Mouse (Mus musculus) embryonic facial prominence, embryonic 13.5 days (tissue): ENCODE measurements around the gene Zbtb16. TPM values are rescaled to one million over a fixed set of nuclear protein-coding genes. Genes with fewer than 3 reads are reported as not detected.

Source experiments
- ATAC-seq: fragments of 200-750 bp; cut with Nextera tagmentation; 2 replicates; pipeline ENCODE4 v1.8.0; 2017; ENCODE audit warnings: low read depth; ENCODE audit not compliant: insufficient number of reproducible peaks, insufficient read depth, low FRiP score, low TSS enrichment
- H3K27ac ChIP-seq: fragments of 300-500 bp; sonication (generic); 2 replicates; pipeline ENCODE4 v1.5.1; 2015; ENCODE audit warnings: moderate library complexity, mild to moderate bottlenecking, inconsistent platforms
- H3K27me3 ChIP-seq: fragments of 300-500 bp; sonication (generic); 2 replicates; pipeline ENCODE4 v1.6.1; 2015; ENCODE audit warnings: mild to moderate bottlenecking, inconsistent platforms
- H3K36me3 ChIP-seq: fragments of 300-500 bp; sonication (generic); 2 replicates; pipeline ENCODE4 v1.6.1; 2015; ENCODE audit warnings: mild to moderate bottlenecking, inconsistent platforms
- H3K4me1 ChIP-seq: fragments of 300-500 bp; sonication (generic); 2 replicates; pipeline ENCODE4 v1.6.1; 2015; ENCODE audit warnings: inconsistent platforms
- H3K4me2 ChIP-seq: fragments of 300-500 bp; sonication (generic); 2 replicates; pipeline ENCODE4 v1.6.1; 2015; ENCODE audit warnings: moderate library complexity, mild to moderate bottlenecking, inconsistent platforms
- H3K4me3 ChIP-seq: fragments of 300-500 bp; sonication (generic); 2 replicates; pipeline ENCODE4 v1.5.1; 2015; ENCODE audit warnings: mild to moderate bottlenecking, inconsistent platforms
- H3K9ac ChIP-seq: fragments of 300-500 bp; sonication (generic); 2 replicates; pipeline ENCODE4 v1.6.1; 2015; ENCODE audit warnings: mild to moderate bottlenecking, inconsistent platforms
- H3K9me3 ChIP-seq: fragments of 300-500 bp; sonication (generic); 2 replicates; pipeline ENCODE4 v1.6.1; 2016; ENCODE audit warnings: inconsistent platforms
- WGBS: fragments of 180-500 bp; shearing (Covaris S2); methylation state at CpG from one replicate; pipeline ENCODE4 v1.1.7; 2015; ENCODE audit warnings: mixed read lengths; 5-methylcytosine and 5-hydroxymethylcytosine counted together
- polyA plus RNA-seq: library from polyadenylated mRNA; unstranded; fragments of >200 nt; fragmentation: Nextera tagmentation; extraction: Ambion mirVana; gene quantifications from 2 replicates; pipeline ENCODE4 v1.2.1, GENCODE M21; 2015

Zbtb16 gene
- polyA plus RNA-seq, 1 experiment from 2014 or later = 2.2 TPM

DNA sequence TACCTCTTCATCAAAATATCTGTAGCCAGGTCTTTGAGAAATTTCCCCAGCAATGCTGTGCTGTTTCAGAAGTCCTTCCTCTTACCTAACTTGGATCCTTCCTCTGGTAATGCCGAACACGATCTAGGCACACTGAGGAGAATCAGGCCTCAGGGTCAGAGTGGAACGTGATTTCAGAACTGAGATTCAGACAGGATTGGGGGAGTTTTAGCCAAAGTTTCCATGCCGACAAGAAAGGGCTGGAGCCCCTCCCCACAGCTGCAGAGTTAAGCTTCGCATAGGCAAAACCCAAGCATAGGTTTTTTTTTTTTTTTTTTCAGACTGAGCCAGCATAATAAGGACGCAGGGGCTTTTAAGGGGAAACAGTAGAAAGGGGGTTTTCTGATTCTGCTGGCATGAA lies 12.2 kb downstream of the Zbtb16 start:
- Histone ChIP-seq H3K9me3 (no peaks in the 10 kb centered on the region), H3K4me2 (peak overlapping the region; percentile 44), H3K27ac (no peak overlapping the region), H3K36me3 (no peaks in the 10 kb centered on the region), H3K27me3 (peaks cover 45% of the 10 kb centered on the region), H3K9ac (no peak overlapping the region), H3K4me3 (no peak overlapping the region), H3K4me1 (peaks cover 49% of the 10 kb centered on the region)
- no peak for ATAC-seq
- WGBS = 10% methylated on average over 6 of the region's 6 CpGs

DNA sequence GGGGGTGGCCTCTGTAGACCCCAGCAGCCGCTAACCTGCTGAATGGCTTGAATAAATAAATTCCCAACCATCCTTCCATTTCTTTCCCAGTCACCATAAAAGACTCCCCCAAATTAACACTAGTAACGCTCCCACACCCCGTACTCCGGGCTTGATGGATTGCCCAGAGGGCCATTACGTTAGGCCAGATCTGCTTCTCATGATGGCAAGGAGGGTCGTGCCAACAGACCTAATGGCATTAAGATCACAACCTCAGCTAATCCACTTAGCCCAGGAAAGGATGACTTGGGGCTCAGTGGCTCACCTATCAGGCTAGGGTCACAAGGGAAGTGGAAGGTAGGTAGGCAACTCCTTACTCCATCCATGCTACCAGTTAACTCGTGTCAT lies 12.7 kb downstream of the Zbtb16 start:
- no peaks in the 10 kb centered on the region for H3K36me3 ChIP-seq
- no peak for ATAC-seq
- no peaks in the 10 kb centered on the region for H3K9me3 ChIP-seq
- no peak overlapping the region for H3K9ac ChIP-seq
- H3K4me2 ChIP-seq = peak overlapping the region; percentile 44
- peaks cover 43% of the 10 kb centered on the region for H3K27me3 ChIP-seq
- WGBS = 11% methylated on average over 7 of the region's 7 CpGs
- no peak overlapping the region for H3K27ac ChIP-seq
- peaks cover 46% of the 10 kb centered on the region for H3K4me1 ChIP-seq
- no peak overlapping the region for H3K4me3 ChIP-seq

DNA sequence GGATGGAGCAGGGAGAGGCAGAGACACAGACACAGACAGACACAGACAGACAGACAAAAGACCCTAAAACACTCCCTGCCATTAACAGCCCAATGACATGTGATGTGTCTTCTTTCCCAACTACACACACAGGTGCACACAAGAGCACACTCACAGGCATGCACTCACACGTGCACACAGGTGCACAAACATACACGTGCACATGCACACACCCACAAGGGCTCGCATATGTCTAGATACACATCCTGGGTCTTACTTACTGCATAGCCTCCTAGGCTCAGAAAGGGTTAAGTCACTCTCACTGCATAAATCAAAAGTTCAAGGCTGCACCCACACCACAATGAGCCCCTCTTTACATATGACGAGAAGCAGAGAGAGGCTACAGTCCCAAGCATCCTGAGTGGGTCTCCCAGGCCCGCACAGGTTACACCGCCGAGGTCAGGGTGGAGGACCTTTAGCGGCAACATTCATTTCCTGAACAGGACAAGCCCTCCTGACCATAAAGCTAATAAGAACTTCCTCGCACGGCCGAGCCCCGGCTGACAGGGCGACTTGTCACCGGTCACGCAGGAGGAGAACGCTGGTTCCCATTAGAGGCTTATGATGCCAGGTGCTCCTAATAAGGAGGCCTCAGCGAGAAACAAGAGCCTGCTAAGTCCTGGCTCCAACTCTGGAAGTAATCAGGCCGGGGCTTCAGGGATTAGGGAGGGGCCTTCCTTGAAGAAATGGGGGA lies 13.3 kb downstream of the Zbtb16 start:
- Histone ChIP-seq H3K9me3 (no peaks in the 10 kb centered on the region), H3K36me3 (no peaks in the 10 kb centered on the region), H3K4me1 (peaks cover 44% of the 10 kb centered on the region), H3K9ac (0 out of 2 replicates have a peak overlapping the region, but pooled peaks have one; percentile 2), H3K27me3 (peaks cover 43% of the 10 kb centered on the region), H3K4me2 (peak overlapping the region; percentile 44), H3K4me3 (0 out of 2 replicates have a peak overlapping the region, but pooled peaks have one; percentile 3), H3K27ac (no peak overlapping the region)
- no peak for ATAC-seq
- WGBS = 14% methylated on average over 18 of the region's 18 CpGs

DNA sequence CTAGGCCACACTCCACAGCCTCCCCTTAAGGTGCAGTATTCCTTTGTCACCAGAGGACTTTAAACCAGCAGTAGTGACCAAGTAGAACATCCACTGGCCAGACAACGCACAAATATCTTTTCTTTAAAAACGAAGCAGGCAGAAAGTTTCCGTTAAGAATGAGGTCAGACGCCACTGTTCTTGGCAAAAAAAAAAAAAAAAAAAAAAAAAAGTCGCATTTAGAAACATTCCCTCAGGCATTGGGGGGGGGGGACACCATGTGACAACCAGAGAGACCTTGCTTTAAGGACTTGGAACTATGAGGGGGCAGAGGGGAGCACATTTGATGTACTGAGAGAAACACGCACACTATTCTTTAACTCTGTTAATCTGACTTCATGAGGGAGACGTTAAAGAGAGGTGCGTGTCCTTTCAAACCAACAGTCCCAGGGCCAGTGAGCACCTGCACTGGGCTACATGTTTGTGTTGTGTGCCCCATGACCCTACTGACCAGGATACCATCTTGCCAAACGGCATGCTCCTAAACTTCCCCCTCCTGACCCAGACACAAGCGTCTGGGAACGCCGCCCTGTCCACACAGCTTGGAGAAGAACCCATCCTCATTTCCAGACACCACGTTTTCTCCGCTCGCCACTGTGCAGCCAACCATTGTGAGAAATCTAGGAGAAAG lies 14.0 kb downstream of the Zbtb16 start:
- Histone ChIP-seq H3K4me3 (no peak overlapping the region), H3K9ac (no peak overlapping the region), H3K4me2 (no peak overlapping the region), H3K36me3 (no peaks in the 10 kb centered on the region), H3K9me3 (no peaks in the 10 kb centered on the region), H3K4me1 (peaks cover 48% of the 10 kb centered on the region), H3K27ac (no peak overlapping the region), H3K27me3 (peaks cover 47% of the 10 kb centered on the region)
- 32% methylated on average over 15 of the region's 15 CpGs for WGBS
- no peak for ATAC-seq

- H3K27me3 ChIP-seq = peaks cover 46% of the 10 kb centered on the region
Observed at GRCm38 (mm10) chr9:48821431-48821830, 14.6 kb downstream of the Zbtb16 start.

DNA sequence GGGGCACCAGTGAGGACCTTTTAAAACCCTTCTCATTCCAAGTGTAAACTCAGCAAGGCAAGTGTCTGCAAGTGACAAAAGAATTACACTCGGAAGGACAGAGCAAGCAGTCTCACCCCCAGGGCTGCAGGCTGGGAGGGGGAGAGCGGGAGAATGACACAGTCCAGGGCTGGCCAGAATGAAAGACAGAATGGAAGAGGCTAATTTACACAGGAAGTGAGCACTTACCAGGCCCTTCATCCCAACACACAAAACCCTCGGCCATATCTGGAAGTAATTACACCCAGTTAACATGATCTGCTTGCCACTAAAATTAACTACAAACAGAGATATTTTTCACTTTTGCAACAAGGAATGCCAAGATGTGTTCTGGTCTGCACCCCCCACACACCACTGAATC lies 15.2 kb downstream of the Zbtb16 start:
- Histone ChIP-seq H3K9ac (no peak overlapping the region), H3K27ac (no peak overlapping the region), H3K9me3 (no peaks in the 10 kb centered on the region), H3K4me3 (no peak overlapping the region), H3K4me2 (peak overlapping the region; percentile 11; the same call in 1 of the 2 replicates), H3K36me3 (no peaks in the 10 kb centered on the region), H3K27me3 (peaks cover 44% of the 10 kb centered on the region), H3K4me1 (peaks cover 48% of the 10 kb centered on the region)
- WGBS = 15% methylated on average over 3 of the region's 3 CpGs
- ATAC-seq = no peak

More at GRCm38 (mm10) chr9:48821431-48821830, 14.6 kb downstream of the Zbtb16 start:
- no peak overlapping the region for H3K4me3 ChIP-seq
- 0 out of 2 replicates have a peak overlapping the region, but pooled peaks have one; percentile 11 for H3K4me2 ChIP-seq
- no peaks in the 10 kb centered on the region for H3K9me3 ChIP-seq
- ATAC-seq = no peak
- H3K36me3 ChIP-seq = no peaks in the 10 kb centered on the region
- whole genome bisulfite sequencing = 38% methylated on average over 9 of the region's 9 CpGs
- no peak overlapping the region for H3K9ac ChIP-seq
- peaks cover 48% of the 10 kb centered on the region for H3K4me1 ChIP-seq
- H3K27ac ChIP-seq = no peak overlapping the region

DNA sequence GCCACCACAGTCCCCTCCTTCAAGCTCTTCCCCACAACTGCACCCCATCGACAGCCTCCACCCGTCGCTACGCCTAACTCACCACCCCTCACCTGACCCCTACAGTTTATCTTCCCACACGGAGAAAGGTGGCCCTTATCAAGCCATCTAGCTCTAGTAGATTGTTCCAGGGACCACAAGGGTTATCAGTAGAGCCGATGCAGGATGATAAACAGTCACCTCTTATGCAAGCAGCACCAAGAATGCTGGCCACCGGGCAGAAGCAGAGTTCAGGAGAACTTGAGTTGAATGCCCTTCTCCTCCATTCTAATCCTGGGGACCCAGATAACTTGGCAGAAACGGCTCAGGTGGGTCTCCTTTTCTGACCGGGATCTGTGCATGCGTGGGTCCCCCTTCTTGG lies 16.3 kb downstream of the Zbtb16 start:
- Histone ChIP-seq H3K4me1 (peaks cover 49% of the 10 kb centered on the region), H3K9ac (no peak overlapping the region), H3K36me3 (no peaks in the 10 kb centered on the region), H3K4me2 (no peak overlapping the region), H3K9me3 (no peaks in the 10 kb centered on the region), H3K27ac (no peak overlapping the region), H3K27me3 (peaks cover 39% of the 10 kb centered on the region), H3K4me3 (no peak overlapping the region)
- no peak for ATAC-seq
- WGBS = 80% methylated on average over 10 of the region's 10 CpGs

DNA sequence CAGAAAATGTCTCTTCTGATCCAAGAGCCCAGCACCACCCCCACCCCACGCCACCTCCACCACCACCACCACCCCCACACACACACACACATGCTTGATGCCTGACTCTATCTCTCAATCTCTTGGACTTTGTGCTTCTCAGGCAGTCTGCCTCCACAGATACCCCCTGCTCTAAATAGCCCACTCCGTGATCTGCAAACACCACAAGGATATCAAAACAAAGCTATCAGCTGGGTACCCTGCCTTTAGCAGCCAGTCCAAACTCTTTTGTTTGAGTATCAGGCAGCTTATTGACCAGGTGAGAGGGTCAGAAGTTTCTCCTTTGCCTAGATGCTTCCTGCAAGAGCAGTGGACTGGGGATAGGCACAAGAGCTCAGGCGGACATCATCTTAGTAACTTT lies 16.9 kb downstream of the Zbtb16 start:
- Histone ChIP-seq H3K9me3 (no peaks in the 10 kb centered on the region), H3K4me2 (no peak overlapping the region), H3K27ac (no peak overlapping the region), H3K36me3 (no peaks in the 10 kb centered on the region), H3K27me3 (peaks cover 34% of the 10 kb centered on the region), H3K4me3 (no peak overlapping the region), H3K9ac (no peak overlapping the region), H3K4me1 (peaks cover 49% of the 10 kb centered on the region)
- ATAC-seq = no peak
- 78% methylated on average over 3 of the region's 3 CpGs for WGBS

- Histone ChIP-seq H3K27me3 (peaks cover 27% of the 10 kb centered on the region), H3K9ac (no peak overlapping the region), H3K36me3 (no peaks in the 10 kb centered on the region), H3K4me3 (no peak overlapping the region), H3K4me2 (no peak overlapping the region), H3K27ac (no peak overlapping the region), H3K9me3 (no peaks in the 10 kb centered on the region), H3K4me1 (peaks cover 39% of the 10 kb centered on the region)
- ATAC-seq = no peak
- WGBS = 80% methylated on average over 4 of the region's 4 CpGs
Observed at GRCm38 (mm10) chr9:48817907-48818306, 18.1 kb downstream of the Zbtb16 start.

DNA sequence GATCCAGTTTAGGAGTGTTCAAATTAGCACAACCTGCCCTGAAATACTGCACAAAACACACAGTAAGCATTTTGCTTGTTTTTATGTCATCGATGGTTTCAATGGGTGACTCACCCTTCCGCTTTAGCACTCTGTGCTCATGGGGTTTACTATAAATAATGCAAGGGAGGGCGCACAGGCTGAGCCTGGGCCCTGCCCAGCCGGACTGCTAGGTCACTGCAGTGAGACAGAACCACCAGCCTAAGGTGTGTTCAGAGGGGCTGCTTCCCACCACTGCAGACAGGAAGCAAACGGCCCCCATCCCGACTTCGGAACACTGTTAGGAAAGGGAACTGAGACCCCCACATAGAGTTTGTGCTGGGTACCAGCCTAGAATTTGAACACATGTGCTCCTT lies 18.6 kb downstream of the Zbtb16 start:
- Histone ChIP-seq H3K4me1 (peaks cover 34% of the 10 kb centered on the region), H3K36me3 (no peaks in the 10 kb centered on the region), H3K9me3 (no peaks in the 10 kb centered on the region), H3K9ac (no peak overlapping the region), H3K27me3 (peaks cover 22% of the 10 kb centered on the region), H3K4me3 (no peak overlapping the region), H3K4me2 (no peak overlapping the region), H3K27ac (no peak overlapping the region)
- no peak for ATAC-seq
- WGBS = 79% methylated on average over 7 of the region's 7 CpGs

GRCm38 (mm10) chr9:48816678-48817398 lies 19.2 kb downstream of the Zbtb16 start:
- ATAC-seq = no peak
- Histone ChIP-seq H3K4me3 (no peak overlapping the region), H3K36me3 (no peaks in the 10 kb centered on the region), H3K9ac (no peak overlapping the region), H3K4me2 (no peak overlapping the region), H3K4me1 (peaks cover 28% of the 10 kb centered on the region), H3K27me3 (peaks cover 18% of the 10 kb centered on the region), H3K9me3 (no peaks in the 10 kb centered on the region), H3K27ac (no peak overlapping the region)
- WGBS = 43% methylated on average over 10 of the region's 10 CpGs
